Mouse (Mus musculus): Measurements from ENCODE around the gene Il17c.

The Il17c gene

DNA sequence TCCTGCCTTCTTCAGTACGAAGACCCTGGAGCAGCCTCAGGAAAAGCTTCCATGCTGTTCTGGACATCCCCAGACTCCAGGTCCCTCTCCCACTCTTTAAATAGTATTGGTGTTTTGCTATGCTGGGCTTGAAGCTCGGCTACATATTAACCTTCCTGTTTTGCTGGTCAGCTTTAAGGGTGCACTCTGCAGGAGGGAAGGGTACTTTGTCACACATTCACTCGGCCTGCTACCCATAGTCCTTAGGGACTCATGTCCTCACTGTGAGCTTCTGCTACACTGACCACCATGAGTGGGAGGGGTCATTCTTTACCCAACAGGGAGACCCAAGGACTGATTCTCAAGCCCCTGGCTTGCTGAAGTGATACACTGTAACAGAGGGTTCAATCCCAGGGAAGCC is 8.8 kb downstream of the Il17c start:
- DNase-seq (ENCODE audit: low read depth, low spot score) = no peak

DNA sequence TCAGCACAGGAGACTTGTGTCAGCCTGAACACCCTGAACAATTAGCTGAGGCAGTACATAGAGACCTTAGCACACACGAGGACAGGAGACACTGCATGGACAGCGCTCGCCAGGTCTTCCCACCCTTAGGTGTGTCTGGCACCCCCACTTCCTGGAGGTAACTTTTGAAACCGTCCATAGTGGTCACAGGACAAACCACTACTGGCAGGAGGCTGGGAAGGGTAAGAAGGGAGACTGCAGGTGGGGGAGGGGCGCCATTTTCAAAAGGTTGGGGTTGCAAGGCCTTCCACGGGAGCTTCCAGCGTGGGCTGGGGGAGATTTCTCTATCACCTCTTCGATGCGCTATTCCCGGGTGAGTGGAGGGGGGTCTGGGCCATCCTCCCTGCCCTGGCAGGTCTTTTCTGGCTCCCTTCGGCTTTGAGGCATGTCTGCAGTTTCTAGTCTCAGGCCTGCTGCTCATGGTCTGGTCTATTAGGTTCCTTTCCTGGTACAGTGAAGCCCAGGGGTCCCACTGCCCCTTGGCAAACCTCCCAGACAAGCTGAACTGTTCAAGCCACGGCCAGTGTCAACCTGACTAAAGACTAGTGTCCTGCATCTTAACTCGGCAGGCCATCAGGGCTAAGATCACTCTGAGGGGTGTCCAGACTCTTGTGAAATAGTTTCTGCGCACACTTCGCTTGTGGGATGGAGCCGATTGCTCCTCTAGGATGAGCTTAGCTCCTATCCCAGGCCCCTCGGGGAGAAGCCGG is 10.0 kb downstream of the Il17c start:
- DNase-seq (ENCODE audit: low read depth, low spot score) = no peak

DNA sequence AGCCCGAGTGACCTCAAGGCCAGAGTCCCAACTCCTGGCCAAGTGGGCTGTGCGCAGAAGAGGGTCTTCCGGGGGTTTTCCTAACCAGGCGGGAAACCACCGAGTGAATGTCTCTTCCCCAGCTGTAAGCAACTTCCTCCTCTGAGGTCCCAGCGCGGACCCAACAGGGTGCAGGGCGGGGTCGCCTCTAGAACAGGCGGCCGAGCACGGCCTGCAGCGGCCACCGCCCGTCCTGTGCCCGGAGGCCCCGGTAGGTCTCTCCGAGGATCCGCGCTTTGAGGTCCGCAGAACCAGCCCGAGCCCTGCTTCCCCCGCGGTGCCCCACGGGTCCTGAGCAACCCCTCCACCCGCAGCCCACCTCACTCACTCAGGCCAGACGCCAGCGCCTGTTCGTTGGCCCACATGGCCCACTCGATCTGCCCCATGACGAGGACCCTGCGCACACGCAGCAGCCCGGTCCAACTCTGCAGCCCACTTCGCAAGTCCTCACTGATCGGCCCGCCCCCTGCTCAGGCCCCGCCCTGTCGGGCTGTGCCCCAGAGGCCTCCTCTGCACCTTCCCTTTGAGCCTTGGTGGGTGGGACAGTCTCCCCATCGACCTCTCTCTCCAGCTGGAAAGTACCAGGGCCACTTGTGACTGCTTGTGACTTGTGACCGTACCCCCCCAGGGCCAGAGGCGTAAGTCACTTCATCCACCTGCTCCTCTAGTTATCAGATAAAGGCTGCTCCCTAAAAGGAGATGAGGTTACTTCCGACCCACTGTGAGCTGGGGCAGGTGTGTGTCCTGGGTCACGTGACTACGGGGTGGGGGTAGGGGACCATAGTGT is 10.8 kb downstream of the Il17c start, which contains the start of gene Cyba:
Gene Cyba (minus strand): TSS at position 488 of the 826 bp plus-strand sequence.
- DNase-seq (ENCODE audit: low read depth, low spot score) = peak; percentile 78

DNA sequence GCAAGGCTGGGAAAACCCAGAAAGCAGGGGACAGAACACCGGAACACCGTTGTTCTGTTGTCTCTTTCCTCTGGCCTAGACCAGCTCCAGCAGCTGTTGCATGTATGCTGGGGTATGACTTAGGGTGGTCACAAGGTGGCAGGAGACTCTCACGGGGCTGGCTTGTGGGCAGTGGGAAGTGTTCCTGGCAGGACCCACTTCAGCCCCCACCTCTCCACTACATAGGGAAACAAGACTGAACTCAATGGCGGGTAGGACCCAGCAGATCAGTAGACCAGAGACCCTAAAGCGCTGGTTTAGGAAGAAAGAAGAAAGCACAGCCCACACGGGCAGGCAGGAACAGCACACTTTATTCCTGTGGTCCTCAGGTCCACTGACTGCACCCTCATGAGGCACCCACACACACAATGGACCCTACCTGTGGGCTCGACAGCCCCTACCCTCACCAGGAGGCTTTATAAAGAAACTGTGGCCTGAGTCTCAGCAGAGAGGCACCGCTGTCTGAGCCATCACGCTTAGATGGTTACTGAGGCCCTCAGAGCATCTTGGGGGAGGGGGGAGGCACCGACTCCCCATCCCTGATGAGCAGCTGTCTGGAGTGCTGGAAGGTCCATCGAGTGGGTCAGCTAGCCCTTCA is 11.6 kb downstream of the Il17c start:
- no peak for DNase-seq (ENCODE audit: low read depth, low spot score)

DNA sequence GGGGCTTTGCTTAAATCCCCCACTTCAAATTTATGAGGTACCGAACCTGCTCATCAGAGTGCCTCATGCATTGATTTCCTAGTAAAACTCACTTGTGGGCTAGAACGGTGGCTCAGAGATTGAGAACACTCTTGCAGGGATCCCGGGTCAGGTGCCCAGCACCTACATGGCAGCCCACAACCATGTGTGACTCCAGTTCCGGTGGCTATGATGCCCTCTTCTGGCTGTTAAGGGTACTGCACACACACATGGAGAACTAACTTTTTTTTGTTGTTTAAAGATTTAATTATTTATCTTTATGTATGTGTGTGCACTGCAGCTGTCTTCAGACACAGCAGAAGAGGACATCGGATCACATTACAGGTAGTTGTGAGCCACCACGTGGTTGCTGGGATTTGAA is 13.6 kb downstream of the Il17c start:
- peak; percentile 73 for DNase-seq (ENCODE audit: low read depth, low spot score)

DNA sequence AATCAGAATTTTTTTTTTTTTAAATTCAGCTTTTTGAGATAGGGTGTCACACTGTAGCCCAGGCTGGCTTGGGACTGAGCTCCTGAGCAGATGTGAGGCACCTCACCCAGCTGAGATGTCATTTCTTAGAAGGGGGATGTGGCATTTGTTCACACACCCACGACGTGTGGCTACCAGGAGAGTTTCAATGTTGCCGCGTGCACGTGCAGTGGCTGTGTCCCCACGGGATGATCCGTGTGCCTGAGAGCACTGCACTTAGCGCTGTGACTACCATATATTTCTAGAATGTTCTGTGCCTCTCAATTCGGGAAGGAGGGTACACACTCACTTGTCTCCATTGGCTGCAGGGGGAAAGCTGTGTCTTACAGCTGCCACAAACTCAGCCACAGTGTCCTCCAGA is 14.3 kb downstream of the Il17c start:
- DNase-seq (ENCODE audit: low read depth, low spot score) = no peak

DNA sequence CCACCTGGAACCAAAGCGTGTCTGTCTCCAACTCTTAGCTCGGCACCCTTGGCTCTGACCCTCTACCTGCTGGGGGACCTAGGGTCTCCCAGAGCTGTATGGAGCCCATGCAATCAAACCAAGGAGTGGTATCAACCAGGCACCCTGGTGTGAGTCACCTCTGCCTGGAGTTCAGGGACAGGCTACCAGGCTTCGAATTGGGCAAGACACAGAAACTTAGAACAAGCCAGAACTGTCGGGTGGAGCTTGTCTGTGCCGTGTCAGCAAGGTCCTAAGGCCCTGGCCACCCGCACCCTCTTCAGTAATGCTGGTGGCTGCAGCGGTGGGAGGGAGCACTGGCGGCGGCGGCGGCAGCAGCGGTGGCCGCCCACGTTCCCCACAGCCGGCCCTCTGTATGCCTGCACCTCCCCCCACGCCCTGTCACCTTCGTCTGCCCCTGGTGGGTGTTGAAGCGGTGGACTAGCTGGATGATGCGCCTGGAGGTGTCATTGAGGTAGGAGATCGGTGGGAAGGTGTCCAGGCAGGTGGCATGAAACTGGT is 14.8 kb downstream of the Il17c start:
- DNase-seq (ENCODE audit: low read depth, low spot score) = no peak

DNA sequence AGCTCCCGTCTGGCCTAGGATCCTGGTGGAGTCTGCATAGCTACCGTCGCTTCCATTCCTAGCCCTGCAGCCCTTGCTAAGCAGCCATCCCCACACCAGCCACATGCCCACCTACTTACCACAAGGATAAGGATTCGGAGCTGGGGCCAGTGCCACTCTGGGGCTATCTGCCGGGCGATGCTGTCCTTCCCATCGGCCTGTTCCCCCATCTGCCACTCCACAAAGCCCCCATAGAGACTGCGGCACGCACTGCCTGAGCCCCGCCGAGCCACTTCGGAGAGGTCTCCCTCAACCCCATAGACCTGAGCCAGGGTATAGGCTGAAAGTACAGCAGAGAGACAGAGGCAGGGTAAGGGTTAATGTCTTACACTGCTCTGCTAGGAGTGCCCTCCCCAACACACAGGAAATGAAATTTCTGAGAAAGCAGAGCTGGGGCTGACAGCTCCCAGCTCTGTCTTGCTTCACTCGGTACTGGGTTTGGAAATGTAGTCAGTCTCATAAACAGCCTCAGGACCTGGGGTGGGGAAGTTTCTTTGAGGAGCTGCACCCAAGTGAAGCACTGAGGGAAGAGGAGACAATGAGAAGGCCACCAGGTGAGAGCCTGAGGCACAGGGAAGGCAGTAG is 16.0 kb downstream of the Il17c start:
- DNase-seq (ENCODE audit: low read depth, low spot score) = no peak

DNA sequence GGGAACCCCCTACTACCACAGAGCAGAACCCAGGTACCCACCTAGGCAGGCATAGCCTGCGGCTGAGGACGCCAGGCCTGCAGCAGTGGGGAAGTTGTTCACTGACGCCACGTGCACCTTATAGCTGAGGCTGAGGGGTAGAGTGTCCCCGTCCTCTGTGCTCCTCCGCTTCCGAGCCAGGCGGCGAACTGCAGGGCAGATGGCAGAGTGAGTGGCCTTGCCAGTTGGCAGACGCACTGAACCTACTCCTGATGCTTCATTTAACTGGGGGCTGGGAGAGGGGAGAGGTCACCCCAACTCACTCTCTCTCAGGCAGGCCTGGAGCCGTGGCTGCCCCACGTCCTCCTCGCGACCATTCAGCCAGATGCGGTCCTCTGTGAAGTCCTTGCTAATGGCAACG is 17.5 kb downstream of the Il17c start:
- DNase-seq (ENCODE audit: low read depth, low spot score) = no peak

DNA sequence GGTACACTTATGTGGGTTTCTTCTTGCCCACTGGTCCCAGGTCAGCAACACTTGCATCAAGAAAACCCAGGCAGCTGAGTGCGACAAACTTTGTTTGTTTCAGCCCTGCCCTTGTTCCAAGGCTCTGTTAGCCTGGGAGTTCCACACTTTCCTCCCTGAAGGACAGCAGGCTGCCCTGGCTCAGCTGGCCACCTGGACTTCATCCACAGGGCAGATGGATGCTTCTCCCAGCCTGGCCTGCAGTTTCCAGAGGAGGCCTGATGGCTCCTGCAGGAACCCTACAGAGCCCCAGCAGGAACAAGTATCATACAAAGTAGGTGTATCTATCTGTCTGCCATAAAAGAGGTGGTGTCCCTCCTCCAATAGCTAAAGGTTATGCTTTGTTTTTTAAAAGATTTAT is 19.5 kb downstream of the Il17c start:
- DNase-seq (ENCODE audit: low read depth, low spot score) = no peak

DNA sequence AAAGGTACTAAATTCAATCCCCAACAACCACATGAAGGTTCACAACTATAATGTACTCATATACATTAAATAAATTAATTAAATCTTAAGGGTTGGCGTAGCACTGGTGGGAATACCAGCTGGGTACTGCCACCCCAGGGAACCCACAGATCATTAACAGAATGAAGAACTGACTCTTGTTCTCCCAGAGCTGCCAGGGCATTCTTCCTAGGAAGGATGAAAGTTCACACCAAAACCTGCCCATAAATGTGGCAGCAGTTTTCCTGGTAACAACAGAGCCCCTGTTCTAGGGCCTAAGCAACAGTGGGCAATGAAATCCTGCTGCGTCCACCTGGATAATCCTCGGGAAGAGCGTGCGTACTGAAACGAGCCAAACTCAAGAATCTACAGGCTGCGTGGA is 20.5 kb downstream of the Il17c start:
- no peak for DNase-seq (ENCODE audit: low read depth, low spot score)

DNA sequence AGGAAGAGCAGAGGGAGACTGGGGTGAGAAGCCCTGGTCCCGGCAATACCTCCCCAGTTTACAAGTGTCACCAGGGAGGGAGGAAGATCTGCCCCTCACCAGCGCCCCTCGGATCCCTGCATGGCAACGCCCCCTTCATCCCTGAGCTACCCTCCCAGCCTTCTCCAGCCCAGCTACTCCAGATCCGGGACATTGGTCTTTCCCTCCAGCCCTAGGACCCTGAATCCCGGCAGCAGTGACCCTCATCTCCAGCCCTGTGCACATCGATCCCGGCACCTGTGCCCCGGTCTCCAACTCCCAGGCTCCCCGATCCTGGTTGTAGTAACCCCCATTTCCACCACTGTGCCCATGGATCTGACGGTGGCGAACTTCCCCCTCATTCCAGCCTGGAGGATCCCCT is 21.0 kb downstream of the Il17c start:
- peak; percentile 40 for DNase-seq (ENCODE audit: low read depth, low spot score)

DNA sequence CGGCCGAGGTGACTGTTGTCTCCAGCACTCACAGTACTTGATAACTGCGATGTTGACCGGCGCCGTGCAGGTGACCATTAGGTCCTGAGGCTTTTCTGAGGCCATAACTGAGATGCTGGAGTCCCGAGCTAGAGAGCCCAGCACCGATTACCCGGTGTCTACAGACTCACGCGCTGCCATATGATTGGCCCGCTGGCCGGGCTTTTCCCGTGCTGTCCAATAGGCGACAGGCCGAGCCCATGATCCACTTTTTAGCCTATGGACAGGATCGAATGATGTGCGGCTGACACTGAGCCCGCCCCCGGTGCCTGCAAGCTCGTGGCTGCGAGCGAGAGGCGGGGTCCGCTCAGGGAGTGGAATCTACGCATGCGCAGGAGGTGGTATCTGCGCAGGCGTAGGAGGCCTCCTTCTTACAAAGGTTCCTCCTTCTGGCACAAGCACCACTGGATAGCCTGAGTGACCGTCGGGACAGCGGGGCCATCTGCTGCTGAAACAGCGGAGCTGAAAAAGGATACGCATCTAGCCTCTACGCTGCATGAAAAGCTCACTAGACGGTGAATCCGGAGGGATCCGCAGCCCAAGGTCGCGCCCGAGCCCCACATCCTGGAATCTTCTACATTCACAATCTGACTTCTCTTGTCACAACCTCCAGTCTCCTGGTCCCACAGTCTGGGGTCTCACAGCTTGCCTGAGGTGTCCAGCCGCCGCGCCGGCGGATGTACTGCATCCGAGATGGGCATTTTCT is 21.6 kb downstream of the Il17c start, which contains the start of gene Mvd:
Gene Mvd (minus strand): TSS at position 161 of the 745 bp plus-strand sequence.
- peak; percentile 99 for DNase-seq (ENCODE audit: low read depth, low spot score)

DNA sequence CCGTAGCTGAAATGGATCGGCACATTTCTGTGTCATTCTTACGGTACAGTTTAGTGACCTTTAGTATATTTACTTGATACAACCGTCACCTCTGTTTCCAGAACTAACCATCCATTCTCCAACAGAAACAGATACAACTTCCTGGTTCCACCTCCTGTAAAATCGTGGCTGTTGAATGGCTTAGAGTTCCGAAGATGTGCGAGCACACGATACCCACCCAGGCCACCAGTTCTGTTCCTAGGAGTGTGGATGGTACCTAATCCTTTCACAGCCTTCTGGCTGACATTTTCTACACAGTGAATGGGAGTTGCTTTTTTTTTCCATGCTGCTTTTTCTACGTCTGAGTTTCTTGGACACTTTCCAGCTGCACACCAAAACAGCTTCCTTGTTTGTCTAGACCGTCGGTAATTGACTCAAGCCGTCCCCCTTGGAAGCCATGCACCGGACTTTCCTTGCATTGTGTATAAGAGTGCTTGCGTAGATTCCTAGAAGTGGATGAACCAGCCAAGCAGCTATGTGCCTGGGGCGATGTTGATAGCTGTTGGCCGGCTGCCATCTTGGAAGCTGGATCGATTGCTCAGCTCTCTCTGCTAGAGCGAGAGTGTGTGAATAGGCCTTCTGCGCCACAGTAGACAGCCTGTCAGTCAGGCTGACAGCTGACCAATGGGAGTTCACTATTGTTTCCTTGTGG is 22.4 kb downstream of the Il17c start:
- DNase-seq (ENCODE audit: low read depth, low spot score) = peak; percentile 91

DNA sequence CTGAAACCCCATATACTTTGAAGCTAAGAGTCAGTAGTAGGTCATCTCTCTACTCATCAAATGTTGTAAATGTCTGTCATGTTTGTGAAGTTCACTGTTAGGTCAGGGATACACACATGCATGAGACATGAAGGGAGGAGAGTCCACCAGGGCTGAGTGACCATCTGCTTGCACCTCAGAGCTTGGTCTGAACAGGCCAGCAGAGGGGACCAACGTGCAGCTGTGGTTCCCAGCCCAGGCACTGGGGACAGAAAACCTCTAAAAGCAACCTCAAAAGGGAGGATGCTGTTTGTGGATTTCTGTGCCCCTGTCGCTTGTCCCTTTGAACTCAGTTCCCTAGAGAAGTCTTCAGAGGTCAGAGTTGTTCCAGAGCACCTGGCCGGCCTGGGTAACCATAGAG is 23.4 kb downstream of the Il17c start:
- no peak for DNase-seq (ENCODE audit: low read depth, low spot score)

DNA sequence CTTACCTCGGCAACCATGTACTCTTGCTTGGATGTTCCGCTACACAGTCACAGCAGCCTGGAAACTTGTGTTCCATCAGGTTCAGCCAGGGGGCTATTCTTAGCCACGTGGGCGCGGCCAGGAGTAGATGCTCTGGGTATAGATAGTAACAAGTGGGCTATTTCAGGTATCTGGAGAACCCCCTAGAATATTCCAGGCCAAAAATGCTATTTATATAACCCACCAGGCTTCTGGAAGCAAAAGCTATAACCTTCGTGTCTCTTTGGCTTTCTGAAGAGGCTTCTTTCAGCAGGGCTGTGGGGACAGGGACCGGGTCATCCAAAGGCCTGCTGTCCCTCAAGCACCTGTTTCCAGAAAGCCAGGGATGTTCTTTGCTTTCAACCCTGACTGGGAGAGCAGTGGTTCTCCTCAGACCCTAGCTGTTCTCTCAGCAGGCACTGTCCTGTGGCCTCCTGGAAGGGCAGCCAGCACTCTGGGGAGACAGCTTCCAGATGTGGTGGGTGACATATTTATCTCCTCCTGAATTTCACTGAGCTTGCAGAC is 29.4 kb downstream of the Il17c start:
- no peak for DNase-seq (ENCODE audit: low read depth, low spot score)

DNA sequence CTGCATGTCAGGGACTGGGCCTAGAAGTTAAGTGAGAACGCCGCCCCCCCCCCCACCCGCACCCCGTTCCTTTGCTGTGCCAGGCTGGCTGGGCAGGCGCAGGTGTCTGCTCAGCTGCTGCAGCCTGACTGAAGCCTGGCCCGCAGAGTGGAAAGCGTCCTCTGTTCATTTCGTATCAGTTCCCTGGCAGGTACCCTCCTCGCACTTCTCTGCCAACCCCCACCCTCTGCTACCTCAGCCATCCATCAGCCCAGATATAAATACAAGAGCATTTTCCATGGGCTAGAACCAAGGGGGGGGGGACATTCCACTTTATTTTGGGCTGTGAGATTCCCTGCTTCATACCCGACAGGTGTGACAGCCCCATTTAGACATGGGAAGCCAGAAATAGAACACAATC is 30.3 kb downstream of the Il17c start:
- DNase-seq (ENCODE audit: low read depth, low spot score) = no peak

DNA sequence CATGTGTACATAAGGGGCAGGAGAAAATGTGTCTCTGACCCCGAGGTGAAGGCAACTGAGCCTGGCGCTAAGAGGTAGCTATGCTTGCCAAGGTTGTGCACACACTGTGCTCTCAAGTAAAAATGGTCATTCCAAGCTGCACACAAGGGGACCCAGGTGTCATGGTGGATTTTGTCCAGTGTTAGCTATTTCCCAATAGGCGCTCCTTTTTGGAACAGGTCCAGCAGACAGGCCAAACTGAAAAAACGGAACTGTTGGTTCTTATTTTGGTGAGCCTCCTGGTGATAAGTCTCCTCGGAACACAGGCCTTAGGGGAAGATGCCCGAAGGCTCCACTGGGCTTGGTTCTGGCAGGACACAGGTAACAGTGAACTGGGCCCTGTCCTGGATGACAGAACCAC is 32.6 kb downstream of the Il17c start:
- no peak for DNase-seq (ENCODE audit: low read depth, low spot score)

DNA sequence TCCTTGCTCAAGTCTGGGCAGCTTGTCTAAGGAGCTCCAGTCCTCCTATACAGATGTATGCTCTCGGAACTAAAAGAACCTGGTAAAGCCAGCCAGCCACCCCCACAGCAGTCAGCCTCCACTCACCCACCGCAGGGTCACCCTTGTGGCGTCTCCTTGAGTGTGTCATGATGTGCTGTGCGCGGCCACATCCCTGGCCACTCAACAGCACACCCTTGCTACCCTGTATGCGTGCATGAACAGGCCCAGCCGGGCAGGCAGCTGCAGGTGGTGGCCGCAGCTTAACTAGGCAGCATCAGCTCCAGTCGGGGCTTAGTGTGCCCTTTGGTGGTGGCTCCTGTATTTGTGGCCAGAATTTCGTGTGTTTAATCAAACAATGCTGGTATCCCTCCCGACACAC is 35.4 kb downstream of the Il17c start:
- no peak for DNase-seq (ENCODE audit: low read depth, low spot score)
